Mouse (Mus musculus) cerebellum, postnatal 4 days (tissue): ENCODE measurements at regions not wholly inside any gene's neighbourhood (a gene's known extent, or its start where the extent isn't known, plus 50 kb on each side); places are given as distances from the start of the nearest gene placed in this dataset.
A peak's percentile ranks its signal among the peaks of the same experiment; 100 is the strongest.
"Not testable (repeated sequence)": the region's sequence is repeated elsewhere in the genome, so short reads cannot be mapped to it uniquely, and the experiment has no call there.

ENCODE experiments used
- DNase-seq, 2 experiments: peaks; one replicate each; pipeline ENCODE4 v3.0.0; 2022; ENCODE audit warnings: low spot score in 2 of 2, mixed read lengths in 1 of 2

- DNase-seq: no peak
Observed at GRCm38 (mm10) chrX:92981141-92981540, 305.1 kb upstream of the Arx start.

- no peak for DNase-seq
Observed at GRCm38 (mm10) chrX:93002236-93002976, 283.8 kb upstream of the Arx start.

- no peak for DNase-seq
Observed at GRCm38 (mm10) chrX:93006681-93007080, 279.6 kb upstream of the Arx start.

- DNase-seq: no peak
Observed at GRCm38 (mm10) chrX:93011578-93011977, 274.7 kb upstream of the Arx start.

- no peak for DNase-seq
Observed at GRCm38 (mm10) chrX:93016391-93016790, 269.9 kb upstream of the Arx start.

GRCm38 (mm10) chrX:93041096-93041495 lies 245.1 kb upstream of the Arx start:
- DNase-seq: no peak

GRCm38 (mm10) chrX:93042736-93043135 lies 243.5 kb upstream of the Arx start:
- DNase-seq: no peak

- DNase-seq: no peak
Observed at GRCm38 (mm10) chrX:93048967-93049754, 237.1 kb upstream of the Arx start.

- no peak for DNase-seq
Observed at GRCm38 (mm10) chrX:93049755-93050143, 236.5 kb upstream of the Arx start.

GRCm38 (mm10) chrX:93059533-93059932 lies 226.7 kb upstream of the Arx start:
- DNase-seq: no peak

GRCm38 (mm10) chrX:93068884-93069283 lies 217.4 kb upstream of the Arx start:
- DNase-seq: no peak

- peak in 1 of 2 experiments; percentile 40 for DNase-seq
Observed at GRCm38 (mm10) chrX:93069569-93070289, 216.5 kb upstream of the Arx start.

GRCm38 (mm10) chrX:93070290-93070611 lies 216.0 kb upstream of the Arx start:
- no peak for DNase-seq

GRCm38 (mm10) chrX:93088976-93089375 lies 197.3 kb upstream of the Arx start:
- no peak for DNase-seq

- DNase-seq: no peak
Observed at GRCm38 (mm10) chrX:93097551-93097950, 188.7 kb upstream of the Arx start.

GRCm38 (mm10) chrX:93107930-93108567 lies 178.2 kb upstream of the Arx start:
- DNase-seq: no peak

- DNase-seq: not testable (repeated sequence)
Observed at GRCm38 (mm10) chrX:93154367-93154766, 131.9 kb upstream of the Arx start.

GRCm38 (mm10) chrX:93159105-93159504 lies 127.1 kb upstream of the Arx start:
- DNase-seq: no peak

GRCm38 (mm10) chrX:93160956-93161355 lies 125.3 kb upstream of the Arx start:
- no peak for DNase-seq
